Mouse (Mus musculus) left cerebral cortex, postnatal 25 days (tissue): ENCODE measurements at regions not wholly inside any gene's neighbourhood (a gene's known extent, or its start where the extent isn't known, plus 50 kb on each side); places are given as distances from the start of the nearest gene placed in this dataset.
A peak's percentile ranks its signal among the peaks of the same experiment; 100 is the strongest.

ENCODE experiments used
- DNase-seq, 2 experiments: peaks; one replicate each; pipeline ENCODE4 v3.0.0; 2022; ENCODE audit warnings: low spot score in 2 of 2, mixed read lengths in 1 of 2
- intact Hi-C: fragments of 180-260 bp; cut with DNase I; formaldehyde crosslinking; loops from one replicate; pipeline ENCODE4 v1.15.1; 2025

GRCm38 (mm10) chr1:77028216-77028615, 486.7 kb downstream of the Epha4 start:
- DNase-seq: peak in 1 of 2 experiments; percentile 14

DNA sequence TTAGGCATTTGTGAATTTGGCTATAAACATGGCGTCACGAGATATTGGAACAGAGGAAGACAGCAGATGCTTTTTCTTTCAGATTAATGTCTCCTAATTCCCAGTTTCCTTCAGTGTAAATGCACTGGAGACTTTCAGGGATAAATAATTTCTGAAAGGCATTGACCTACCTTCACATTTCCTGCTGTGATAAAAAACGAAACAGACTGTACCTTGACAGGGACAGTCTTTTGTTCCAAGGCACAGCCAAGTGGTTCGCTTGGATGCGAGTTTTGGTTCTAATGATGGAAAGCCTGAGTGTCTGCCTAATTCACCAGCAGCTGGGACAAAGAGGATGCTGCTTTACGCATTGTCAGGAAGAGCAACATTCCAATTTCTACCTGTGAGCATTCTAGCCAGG, 485.8 kb downstream of the Epha4 start:
- intact Hi-C loops: no loop called here
- no peak for DNase-seq

More at GRCm38 (mm10) chr1:77028216-77028615, 486.7 kb downstream of the Epha4 start:
- intact Hi-C loops: no loop called here

GRCm38 (mm10) chr1:77043749-77044564, 470.9 kb downstream of the Epha4 start:
- intact Hi-C loops: no loop called here
- DNase-seq: no peak

GRCm38 (mm10) chr1:77048720-77049406, 466.0 kb downstream of the Epha4 start:
- intact Hi-C loops: no loop called here
- no peak for DNase-seq

- intact Hi-C loops: no loop called here
- DNase-seq: no peak
Observed at GRCm38 (mm10) chr1:77051239-77051638, 463.6 kb downstream of the Epha4 start.

DNA sequence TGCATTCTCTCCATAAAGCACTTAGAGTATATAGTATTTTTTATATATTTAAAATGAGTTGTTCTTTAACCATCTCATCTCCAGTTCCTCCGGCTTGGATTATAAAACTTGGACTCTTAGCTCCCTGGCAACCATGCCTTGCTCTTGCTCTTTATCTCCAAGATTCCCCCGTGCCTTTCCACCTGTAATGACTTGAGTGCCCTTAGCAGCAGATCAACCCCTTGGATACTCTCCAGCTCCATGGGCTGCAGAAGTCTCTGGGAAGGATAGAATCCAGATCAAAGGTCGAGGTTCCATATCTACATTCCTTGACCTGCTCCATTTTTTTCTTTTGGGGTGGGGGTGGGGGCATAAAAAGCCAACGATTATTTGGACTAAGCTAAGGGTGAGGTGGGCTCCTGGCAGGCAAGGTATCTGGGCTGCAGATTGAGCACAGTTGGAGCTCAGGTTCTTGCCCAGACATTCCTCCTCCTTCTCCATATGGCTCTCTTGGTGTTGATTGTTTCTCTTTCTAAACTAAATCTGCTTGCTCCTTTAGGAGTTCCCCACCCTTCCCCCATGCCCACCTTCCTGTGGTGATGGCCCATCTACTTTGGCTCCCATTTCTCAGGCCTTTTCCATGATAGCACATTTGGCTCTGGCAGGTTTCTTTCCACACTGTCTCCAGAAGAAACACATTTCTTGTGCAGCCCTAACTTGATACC, 460.9 kb downstream of the Epha4 start:
- no peak for DNase-seq
- intact Hi-C loops: no loop called here

- intact Hi-C loops: no loop called here
- DNase-seq: no peak
Observed at GRCm38 (mm10) chr1:77062468-77062867, 452.4 kb downstream of the Epha4 start.

DNA sequence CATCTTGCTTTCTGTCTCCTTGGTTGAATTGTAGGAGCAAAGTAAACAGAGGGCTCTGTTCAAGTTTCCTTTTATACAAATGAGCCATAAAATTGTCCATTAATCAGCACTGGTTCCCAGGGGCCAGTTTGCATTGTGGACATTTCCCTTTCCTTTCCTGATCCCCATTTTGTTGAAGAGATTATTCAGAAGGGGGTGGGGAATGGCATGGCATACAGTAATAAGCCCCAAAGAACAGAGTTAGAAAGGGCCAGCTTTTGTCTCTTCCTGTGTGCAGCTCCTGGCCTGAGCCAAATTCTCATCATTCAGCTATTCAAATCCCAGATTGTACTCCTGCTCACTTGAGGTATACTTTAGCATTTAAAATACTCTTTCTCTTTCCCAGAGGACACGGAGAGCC, 441.8 kb downstream of the Epha4 start:
- DNase-seq: no peak
- intact Hi-C loops: loop anchor here (10.0 kb wide), 1 partner anchor 198 kb away; no protein-coding TSS in a partner anchor

- peak in 1 of 2 experiments; percentile 73 for DNase-seq
Observed at GRCm38 (mm10) chr1:77074926-77075885, 439.7 kb downstream of the Epha4 start.

GRCm38 (mm10) chr1:77080767-77081166, 434.1 kb downstream of the Epha4 start:
- intact Hi-C loops: loop anchor here (10.0 kb wide), 1 partner anchor 1556 kb away; the partner anchor contains the start of gene Stk11ip
- DNase-seq: no peak

More at GRCm38 (mm10) chr1:77074926-77075885, 439.7 kb downstream of the Epha4 start:
- intact Hi-C loops: loop anchor here (10.0 kb wide), 1 partner anchor 200 kb away; no protein-coding TSS in a partner anchor

DNA sequence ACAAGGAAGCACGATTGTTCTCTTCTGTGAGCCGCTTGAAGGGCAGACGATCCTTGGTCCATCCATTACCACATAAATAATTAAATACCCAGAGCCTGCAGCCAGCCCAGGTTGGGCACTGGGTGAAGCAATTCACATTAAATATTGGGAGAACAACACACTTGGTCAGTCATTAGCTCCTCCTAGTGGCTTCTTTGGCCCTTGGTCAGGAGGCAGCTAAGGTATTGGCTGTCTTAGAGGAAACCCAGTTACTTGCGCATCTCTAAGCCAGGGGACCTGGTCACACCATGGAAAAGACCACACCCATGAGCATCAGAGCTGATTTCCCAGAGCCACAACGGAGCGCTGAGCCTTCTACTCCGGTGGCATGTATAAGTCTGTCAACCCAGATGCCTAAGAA, 433.2 kb downstream of the Epha4 start:
- DNase-seq: no peak
- intact Hi-C loops: loop anchor here (10.0 kb wide), 1 partner anchor 1557 kb away; the partner anchor contains the start of gene Stk11ip

- DNase-seq: no peak
- intact Hi-C loops: loop anchor here (10.0 kb wide), 1 partner anchor 1558 kb away; the partner anchor contains the start of gene Stk11ip
Observed at GRCm38 (mm10) chr1:77082410-77082809, 432.5 kb downstream of the Epha4 start.

- intact Hi-C loops: no loop called here
- no peak for DNase-seq
Observed at GRCm38 (mm10) chr1:77093551-77093950, 421.3 kb downstream of the Epha4 start.

DNA sequence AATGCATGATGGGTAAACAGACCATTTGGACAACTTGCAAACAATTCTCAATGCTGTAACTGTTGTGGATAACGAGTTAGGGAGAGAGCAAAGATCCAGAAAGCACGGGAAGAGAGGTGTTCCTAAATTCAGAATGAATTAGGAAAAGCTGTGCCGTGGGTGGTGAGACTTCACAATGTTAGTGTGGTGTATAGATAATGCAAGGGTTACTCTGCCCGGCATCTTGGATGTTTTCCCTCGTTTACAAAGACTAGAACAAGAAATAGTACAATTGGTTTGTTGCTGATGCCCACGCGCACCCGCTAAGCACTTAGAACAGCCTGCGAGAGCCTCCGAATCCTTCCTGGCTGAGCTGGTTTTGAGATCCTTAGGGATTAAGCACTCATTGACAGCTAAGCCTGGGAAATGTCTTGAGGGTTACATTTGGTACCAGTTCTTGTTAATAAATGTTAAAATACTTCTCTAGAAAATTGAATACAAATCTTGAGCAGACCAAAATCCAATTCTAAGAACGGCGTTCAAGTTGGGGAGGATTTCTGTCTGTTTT, 413.1 kb downstream of the Epha4 start:
- intact Hi-C loops: loop anchor here (10.0 kb wide), 4 partner anchors 277 to 1027 kb away; partner anchors contain the start of gene Epha4

GRCm38 (mm10) chr1:77102421-77103133, 412.3 kb downstream of the Epha4 start:
- intact Hi-C loops: loop anchor here (10.0 kb wide), 4 partner anchors 278 to 1028 kb away; partner anchors contain the start of gene Epha4
- DNase-seq: no peak

More for the DNA sequence above, 413.1 kb downstream of the Epha4 start:
- peak in 1 of 2 experiments; percentile 27 for DNase-seq

DNA sequence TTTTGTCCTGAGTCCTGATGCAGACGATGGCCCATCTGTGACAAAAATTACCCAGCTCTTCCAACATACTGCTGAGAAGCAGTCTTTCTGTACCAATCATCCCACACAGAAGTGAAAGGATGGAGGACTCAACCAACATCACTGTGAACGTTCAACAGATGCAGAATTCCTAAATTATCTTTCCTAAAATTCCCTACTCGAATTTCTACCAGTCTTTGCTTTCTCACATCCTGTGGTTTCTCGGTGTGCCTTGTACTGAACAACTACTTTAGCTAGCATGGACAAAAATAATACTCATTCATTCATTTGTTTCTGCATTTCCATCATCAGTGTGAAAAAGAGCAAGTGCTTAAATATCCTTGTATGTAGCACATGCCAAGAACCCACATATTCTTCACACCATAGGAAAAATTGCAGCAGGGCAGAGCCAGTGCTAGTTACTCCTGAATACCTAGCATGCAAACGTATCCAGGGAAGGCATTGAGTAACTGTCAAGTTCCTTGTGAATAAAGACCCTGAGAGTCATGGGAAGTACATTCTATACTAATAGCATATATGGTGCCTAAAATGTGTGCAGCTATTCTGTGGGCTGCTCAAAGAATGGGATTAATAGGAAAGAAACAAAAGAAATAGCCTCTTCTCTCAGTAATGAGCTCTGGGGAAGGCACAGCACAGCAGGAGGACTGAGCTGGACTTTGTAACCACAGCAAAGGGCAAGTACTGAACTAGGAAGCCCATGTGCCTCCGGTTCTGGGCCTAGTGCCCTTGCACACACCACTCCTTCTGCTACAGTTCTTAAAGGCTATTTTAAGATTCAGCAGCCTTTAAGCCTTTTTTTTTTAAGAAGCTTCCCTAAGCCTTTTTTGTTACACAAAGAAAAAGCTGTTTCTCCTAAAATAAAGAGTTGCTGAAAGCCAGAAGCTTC, 404.8 kb downstream of the Epha4 start:
- peak; percentile 14 to 87 for DNase-seq
- intact Hi-C loops: loop anchor here (10.0 kb wide), 5 partner anchors 235 to 1035 kb away; partner anchors contain the start of gene Epha4

GRCm38 (mm10) chr1:77128411-77128810, 386.5 kb downstream of the Epha4 start:
- intact Hi-C loops: no loop called here
- no peak for DNase-seq
